Mouse (Mus musculus): ENCODE measurements around the gene Phf13. TPM values are rescaled to one million over a fixed set of nuclear protein-coding genes. Genes with fewer than 3 reads are reported as not detected.
"Not testable (repeated sequence)": the region's sequence is repeated elsewhere in the genome, so short reads cannot be mapped to it uniquely, and the experiment has no call there.

Phf13 gene
- polyA plus RNA-seq (2016; fragmentation: Nextera tagmentation; extraction: Ambion mirVana), result 29.0 and 32.1 TPM in 2 replicates

GRCm38 (mm10) chr4:151996173-151996950, at the start of gene Phf13:
Gene Phf13, minus strand, starts transcription at chr4:151996258.
- H3K27ac ChIP-seq (replicated peaks), result peak within 1 kb of the TSS; percentile 94
- peaks cover 21% of the 10 kb centered on the region for H3K36me3 ChIP-seq (replicated peaks)
- peaks cover 26% of the 10 kb centered on the region for H3K4me1 ChIP-seq
- DNase-seq (ENCODE audit: low spot score), result peak; percentile 100
- H3K4me3 ChIP-seq, result peak within 1 kb of the TSS; percentile 100
- H3K27me3 ChIP-seq (replicated peaks; ENCODE audit: low read depth, poor library complexity, severe bottlenecking), result 0 out of 2 replicates have a peak, but pooled peaks cover 5% of the 10 kb centered on the region
- no peaks in the 10 kb centered on the region for H3K9me3 ChIP-seq
- under 1% methylated on average over 94 of the region's 94 CpGs for WGBS

GRCm38 (mm10) chr4:152044609-152045008, 48.6 kb upstream of the Phf13 start:
- Histone ChIP-seq H3K27ac (replicated peaks) (no peak overlapping the region), H3K36me3 (replicated peaks) (peaks cover 87% of the 10 kb centered on the region), H3K9me3 (no peaks in the 10 kb centered on the region), H3K4me1 (peaks cover 14% of the 10 kb centered on the region), H3K4me3 (no peak overlapping the region), H3K27me3 (replicated peaks; ENCODE audit: low read depth, poor library complexity, severe bottlenecking) (no peaks in the 10 kb centered on the region)
- DNase-seq (ENCODE audit: low spot score), result no peak
- WGBS, result 78% methylated on average over 6 of the region's 6 CpGs

GRCm38 (mm10) chr4:152043171-152043570, 47.1 kb upstream of the Phf13 start:
- peaks cover 73% of the 10 kb centered on the region for H3K36me3 ChIP-seq (replicated peaks)
- no peak overlapping the region for H3K27ac ChIP-seq (replicated peaks)
- no peaks in the 10 kb centered on the region for H3K9me3 ChIP-seq
- H3K4me1 ChIP-seq, result peaks cover 26% of the 10 kb centered on the region
- 89% methylated on average over 3 of the region's 3 CpGs for WGBS
- H3K27me3 ChIP-seq (replicated peaks; ENCODE audit: low read depth, poor library complexity, severe bottlenecking), result no peaks in the 10 kb centered on the region
- no peak for DNase-seq (ENCODE audit: low spot score)
- no peak overlapping the region for H3K4me3 ChIP-seq

- Histone ChIP-seq H3K4me3 (no peak overlapping the region), H3K27me3 (replicated peaks; ENCODE audit: low read depth, poor library complexity, severe bottlenecking) (no peaks in the 10 kb centered on the region), H3K27ac (replicated peaks) (no peak overlapping the region), H3K9me3 (no peaks in the 10 kb centered on the region), H3K4me1 (peaks cover 29% of the 10 kb centered on the region), H3K36me3 (replicated peaks) (peaks cover 63% of the 10 kb centered on the region)
- no peak for DNase-seq (ENCODE audit: low spot score)
- WGBS, result 94% methylated on average over 22 of the region's 22 CpGs
Measured at GRCm38 (mm10) chr4:152041924-152042641, 46.0 kb upstream of the Phf13 start.

DNA sequence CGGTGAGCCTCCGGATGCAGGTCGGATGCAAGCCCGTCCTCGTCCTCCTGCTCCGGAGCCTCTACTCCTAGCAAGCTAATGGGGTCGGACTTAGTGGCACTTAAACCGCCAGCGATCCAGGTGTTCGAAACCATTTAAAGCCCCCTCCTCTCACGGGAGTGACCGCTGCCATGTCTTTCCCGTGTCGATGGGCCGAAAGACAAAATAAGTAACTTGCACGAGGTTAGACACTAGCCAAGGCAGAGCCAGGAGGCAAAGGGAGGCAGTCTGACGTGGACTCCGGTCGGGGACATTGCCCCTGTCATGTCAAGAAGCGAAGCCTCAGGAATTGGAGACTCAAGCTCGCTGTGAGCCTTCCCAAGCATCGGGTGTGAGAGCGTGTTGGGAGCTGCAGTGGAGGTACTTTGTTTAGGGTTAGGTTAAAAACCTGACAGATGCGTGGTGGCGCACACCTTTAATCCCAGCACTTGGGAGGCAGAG, 43.8 kb upstream of the Phf13 start:
- 4% methylated on average over 25 of the region's 25 CpGs for WGBS
- peaks cover 29% of the 10 kb centered on the region for H3K4me1 ChIP-seq
- peak overlapping the region; percentile 90 for H3K27ac ChIP-seq (replicated peaks)
- peaks cover 40% of the 10 kb centered on the region for H3K36me3 ChIP-seq (replicated peaks)
- no peak for DNase-seq (ENCODE audit: low spot score)
- H3K27me3 ChIP-seq (replicated peaks; ENCODE audit: low read depth, poor library complexity, severe bottlenecking), result no peaks in the 10 kb centered on the region
- peak overlapping the region; percentile 100 for H3K4me3 ChIP-seq
- H3K9me3 ChIP-seq, result no peaks in the 10 kb centered on the region

DNA sequence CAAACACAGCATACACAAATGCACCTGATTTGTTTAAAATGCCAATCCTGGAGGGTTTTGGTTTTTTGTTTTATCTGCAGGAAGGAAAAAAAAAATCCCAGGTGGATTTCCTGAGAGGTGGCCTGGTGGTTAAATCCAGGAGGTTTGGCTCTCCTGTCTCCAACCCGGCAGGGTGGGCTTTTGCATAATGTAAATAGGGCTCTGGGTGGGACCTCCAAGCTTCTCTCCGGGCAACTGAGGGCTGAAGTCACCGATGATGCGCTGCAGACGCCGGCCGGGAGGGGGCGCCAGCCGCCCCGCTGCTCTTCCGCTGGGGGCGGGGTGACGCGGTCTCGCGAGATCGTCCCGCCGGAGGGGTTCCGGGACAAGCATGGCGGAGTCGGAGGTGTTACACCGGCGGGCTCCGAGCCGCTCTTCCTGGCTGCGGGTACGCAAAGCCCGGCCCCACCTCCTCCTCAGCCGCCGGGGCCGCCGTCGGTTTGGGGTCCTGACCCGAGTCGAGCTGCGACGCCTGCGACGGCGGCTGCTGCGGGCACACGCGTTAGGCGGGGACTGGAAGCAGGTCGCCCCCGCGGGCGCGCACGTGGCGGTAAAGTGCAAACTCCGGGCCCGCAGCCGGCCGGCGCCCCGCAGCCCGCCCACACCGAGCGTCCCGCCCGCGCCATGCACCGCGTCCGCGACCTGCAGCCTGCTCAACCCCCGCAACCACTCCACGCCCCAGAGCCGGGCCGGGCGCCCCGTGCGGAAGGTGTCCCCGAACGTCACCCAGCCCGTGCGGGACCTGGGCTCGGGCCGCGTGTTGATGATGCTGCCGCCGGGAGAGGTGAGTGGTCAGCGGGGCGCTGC, 43.1 kb upstream of the Phf13 start, which contains the start of gene Nol9:
Gene Nol9, plus strand, starts transcription at position 337 of the 846 bp plus-strand sequence.
- H3K4me1 ChIP-seq, result peaks cover 29% of the 10 kb centered on the region
- H3K27me3 ChIP-seq (replicated peaks; ENCODE audit: low read depth, poor library complexity, severe bottlenecking), result peaks cover 3% of the 10 kb centered on the region; the same call in 1 of the 2 replicates
- peak; percentile 97 for DNase-seq (ENCODE audit: low spot score)
- peak within 1 kb of the TSS; percentile 100 for H3K4me3 ChIP-seq
- peak within 1 kb of the TSS; percentile 90 for H3K27ac ChIP-seq (replicated peaks)
- H3K9me3 ChIP-seq, result no peaks in the 10 kb centered on the region
- peaks cover 34% of the 10 kb centered on the region for H3K36me3 ChIP-seq (replicated peaks)
- WGBS, result under 1% methylated on average over 86 of the region's 86 CpGs

GRCm38 (mm10) chr4:152038225-152038984, 42.3 kb upstream of the Phf13 start, which contains the start of gene Tas1r1:
Gene Tas1r1, minus strand, starts transcription at chr4:152038568.
- Histone ChIP-seq H3K4me1 (peaks cover 29% of the 10 kb centered on the region), H3K27me3 (replicated peaks; ENCODE audit: low read depth, poor library complexity, severe bottlenecking) (peaks cover 5% of the 10 kb centered on the region; the same call in 1 of the 2 replicates), H3K9me3 (no peaks in the 10 kb centered on the region), H3K36me3 (replicated peaks) (peaks cover 26% of the 10 kb centered on the region), H3K27ac (replicated peaks) (peak within 1 kb of the TSS; percentile 90), H3K4me3 (peak within 1 kb of the TSS; percentile 100)
- 53% methylated on average over 10 of the region's 10 CpGs for WGBS
- DNase-seq (ENCODE audit: low spot score), result no peak

DNA sequence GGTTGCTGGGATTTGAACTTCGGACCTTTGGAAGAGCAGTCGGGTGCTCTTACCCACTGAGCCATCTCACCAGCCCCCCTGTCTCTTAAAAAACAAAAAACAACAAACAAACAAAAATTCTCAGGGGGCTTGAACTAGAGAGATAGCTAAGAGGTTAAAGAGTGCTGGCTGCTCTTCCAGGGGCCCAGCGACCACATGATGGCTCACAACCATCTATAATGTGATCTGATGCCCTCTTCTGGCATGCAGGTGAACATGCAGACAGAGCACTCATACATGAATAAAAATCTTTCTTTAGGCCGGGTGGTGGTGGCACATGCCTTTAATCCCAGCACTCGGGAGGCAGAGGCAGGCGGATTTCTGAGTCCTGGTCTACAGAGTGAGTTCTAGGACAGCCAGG, 40.4 kb upstream of the Phf13 start:
- Histone ChIP-seq H3K4me1 (peaks cover 40% of the 10 kb centered on the region), H3K27me3 (replicated peaks; ENCODE audit: low read depth, poor library complexity, severe bottlenecking) (peaks cover 15% of the 10 kb centered on the region)
- DNase-seq (ENCODE audit: low spot score); H3K36me3 ChIP-seq (replicated peaks); H3K27ac ChIP-seq (replicated peaks); H3K9me3 ChIP-seq; H3K4me3 ChIP-seq: not testable (repeated sequence)
- WGBS, result 91% methylated on average over 6 of the region's 6 CpGs

DNA sequence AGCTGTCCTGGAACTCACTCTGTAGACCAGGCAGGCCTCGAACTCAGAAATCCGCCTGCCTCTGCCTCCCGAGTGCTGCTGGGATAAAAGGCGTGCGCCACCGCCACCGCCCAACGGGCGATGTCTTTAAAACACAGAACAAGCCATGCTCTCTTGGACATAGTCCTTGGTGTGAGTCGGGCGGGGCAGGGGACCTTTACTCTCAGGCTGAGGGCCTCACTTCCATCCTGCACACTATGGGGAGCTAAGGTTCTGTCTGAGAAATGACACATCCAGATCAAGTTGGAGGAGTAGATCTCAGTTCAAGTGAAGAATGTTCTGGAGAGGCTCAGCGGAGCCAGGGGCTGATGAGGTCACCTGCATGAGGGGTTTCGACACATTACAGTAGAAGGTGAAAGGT, 36.9 kb upstream of the Phf13 start:
- H3K4me1 ChIP-seq, result peaks cover 31% of the 10 kb centered on the region
- no peak overlapping the region for H3K27ac ChIP-seq (replicated peaks)
- WGBS, result 88% methylated on average over 13 of the region's 13 CpGs
- H3K36me3 ChIP-seq (replicated peaks), result no peaks in the 10 kb centered on the region
- no peaks in the 10 kb centered on the region for H3K9me3 ChIP-seq
- DNase-seq (ENCODE audit: low spot score), result no peak
- no peak overlapping the region for H3K4me3 ChIP-seq
- H3K27me3 ChIP-seq (replicated peaks; ENCODE audit: low read depth, poor library complexity, severe bottlenecking), result peaks cover 21% of the 10 kb centered on the region

DNA sequence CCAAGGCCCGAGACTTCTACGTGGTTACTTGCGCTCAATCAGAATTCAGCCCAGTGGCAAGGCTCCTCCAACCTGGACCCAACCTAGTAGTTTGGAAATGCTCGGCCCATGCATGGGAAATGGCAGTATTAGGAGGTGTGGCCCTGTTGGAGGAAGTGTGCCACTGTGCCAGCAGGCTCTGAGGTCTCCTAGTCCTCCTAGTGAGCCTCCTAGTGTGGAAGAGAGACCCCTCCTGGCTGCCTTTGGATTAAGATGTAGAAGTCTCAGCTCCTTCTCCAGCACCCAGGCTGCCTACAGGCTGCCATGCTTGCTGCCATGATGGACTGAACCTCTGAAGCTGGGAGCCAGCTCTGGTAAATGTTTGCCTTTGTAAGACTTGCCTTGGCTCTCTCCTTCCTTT, 33.9 kb upstream of the Phf13 start:
- Histone ChIP-seq H3K27ac (replicated peaks) (no peak overlapping the region), H3K36me3 (replicated peaks) (peaks cover 13% of the 10 kb centered on the region), H3K9me3 (no peaks in the 10 kb centered on the region), H3K27me3 (replicated peaks; ENCODE audit: low read depth, poor library complexity, severe bottlenecking) (peaks cover 21% of the 10 kb centered on the region), H3K4me3 (no peak overlapping the region), H3K4me1 (peaks cover 59% of the 10 kb centered on the region)
- no peak for DNase-seq (ENCODE audit: low spot score)
- WGBS, result 75% methylated on average over 4 of the region's 4 CpGs

DNA sequence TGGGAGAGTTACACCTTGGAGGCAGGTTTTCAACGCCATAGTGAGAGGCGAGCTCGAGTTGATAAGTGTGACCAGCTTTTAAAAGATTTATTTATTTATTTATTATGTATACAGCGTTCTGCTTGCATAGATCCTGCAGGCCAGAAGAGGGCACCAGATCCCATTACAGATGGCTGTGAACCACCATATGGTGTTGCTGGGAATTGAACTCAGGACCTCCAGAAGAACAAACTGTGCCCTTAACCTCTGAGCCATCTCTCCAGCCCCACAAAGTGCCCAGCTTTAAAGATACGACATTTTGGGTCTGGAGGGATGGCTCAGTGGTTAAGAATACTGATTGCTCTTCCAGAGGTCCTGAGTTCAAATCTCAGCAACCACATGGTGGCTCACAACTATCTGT, 33.0 kb upstream of the Phf13 start:
- peaks cover 65% of the 10 kb centered on the region for H3K4me1 ChIP-seq
- no peak for DNase-seq (ENCODE audit: low spot score)
- H3K27me3 ChIP-seq (replicated peaks; ENCODE audit: low read depth, poor library complexity, severe bottlenecking), result peaks cover 17% of the 10 kb centered on the region
- no peaks in the 10 kb centered on the region for H3K9me3 ChIP-seq
- H3K36me3 ChIP-seq (replicated peaks), result peaks cover 22% of the 10 kb centered on the region
- no peak overlapping the region for H3K27ac ChIP-seq (replicated peaks)
- H3K4me3 ChIP-seq, result peak overlapping the region; percentile 85; the same call in 1 of the 2 replicates
- 51% methylated on average over 5 of the region's 5 CpGs for WGBS
